Mouse (Mus musculus) stomach, embryonic 15.5 days (tissue): Measurements from ENCODE around the gene Gsdme. TPM values are rescaled to one million over a fixed set of nuclear protein-coding genes. Genes with fewer than 3 reads are reported as not detected.

Source experiments
- ATAC-seq: fragments of 200-750 bp; cut with Nextera tagmentation; 2 replicates; pipeline ENCODE4 v1.8.0; 2017; ENCODE audit warnings: low read depth, moderate number of reproducible peaks, moderate TSS enrichment; ENCODE audit not compliant: insufficient read depth, low FRiP score
- H3K27ac ChIP-seq: fragments of 300-500 bp; sonication (generic); 2 replicates; pipeline ENCODE4 v1.5.1; 2015; ENCODE audit warnings: mild to moderate bottlenecking, inconsistent platforms
- H3K27me3 ChIP-seq: fragments of 300-500 bp; sonication (generic); replicated peaks from 2 replicates; pipeline ENCODE4 v1.6.1; 2015; ENCODE audit warnings: inconsistent platforms
- H3K36me3 ChIP-seq: fragments of 300-500 bp; sonication (generic); 2 replicates; pipeline ENCODE4 v1.6.1; 2015; ENCODE audit warnings: inconsistent platforms
- H3K4me1 ChIP-seq: fragments of 300-500 bp; sonication (generic); 2 replicates; pipeline ENCODE4 v1.6.1; 2015; ENCODE audit warnings: inconsistent platforms
- H3K4me2 ChIP-seq: fragments of 300-500 bp; sonication (generic); 2 replicates; pipeline ENCODE4 v1.6.1; 2015; ENCODE audit warnings: mild to moderate bottlenecking, inconsistent platforms
- H3K4me3 ChIP-seq: fragments of 300-500 bp; sonication (generic); replicated peaks from 2 replicates; pipeline ENCODE4 v1.5.1; 2015; ENCODE audit warnings: inconsistent platforms
- H3K9ac ChIP-seq: fragments of 300-500 bp; sonication (generic); 2 replicates; pipeline ENCODE4 v1.6.1; 2015; ENCODE audit warnings: inconsistent platforms
- H3K9me3 ChIP-seq: fragments of 300-500 bp; sonication (generic); 2 replicates; pipeline ENCODE4 v1.6.1; 2016; ENCODE audit warnings: inconsistent platforms
- WGBS: fragments of 180-500 bp; shearing (Covaris S2); methylation state at CpG from one replicate; pipeline ENCODE4 v1.1.7; 2015; 5-methylcytosine and 5-hydroxymethylcytosine counted together
- polyA plus RNA-seq: library from polyadenylated mRNA; unstranded; fragments of >200 nt; fragmentation: Nextera tagmentation; extraction: Ambion mirVana; gene quantifications from 2 replicates; pipeline ENCODE4 v1.2.1, GENCODE M21; 2015

Gene Gsdme
- polyA plus RNA-seq, 1 experiment from 2014 or later = 31.9 TPM

DNA sequence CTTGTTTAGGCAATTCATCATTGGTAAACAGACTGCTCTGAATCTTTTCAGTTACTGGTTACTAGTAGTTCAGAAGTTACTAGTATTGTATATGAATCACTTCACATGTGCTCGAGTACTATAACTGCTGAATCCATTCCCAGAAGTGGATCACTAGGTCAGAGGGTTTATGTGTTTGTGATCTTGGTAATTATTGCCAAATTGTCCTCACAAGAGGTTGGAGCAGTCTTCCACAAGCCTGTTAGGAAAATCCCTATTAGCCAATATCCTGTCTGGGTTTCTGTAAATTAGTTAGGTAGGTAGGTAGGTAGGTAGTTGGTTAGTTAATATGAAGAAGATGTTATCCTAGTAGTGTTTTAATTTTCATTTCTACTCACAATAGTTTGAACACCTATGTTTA lies 87.9 kb downstream of the Gsdme start:
- Histone ChIP-seq H3K4me3 (no peak overlapping the region), H3K27me3 (no peaks in the 10 kb centered on the region), H3K36me3 (no peaks in the 10 kb centered on the region), H3K9me3 (no peaks in the 10 kb centered on the region), H3K4me2 (no peak overlapping the region), H3K27ac (no peak overlapping the region), H3K4me1 (no peaks in the 10 kb centered on the region), H3K9ac (no peak overlapping the region)
- no peak for ATAC-seq
- WGBS = 67% methylated on average over 1 of the region's 1 CpGs

DNA sequence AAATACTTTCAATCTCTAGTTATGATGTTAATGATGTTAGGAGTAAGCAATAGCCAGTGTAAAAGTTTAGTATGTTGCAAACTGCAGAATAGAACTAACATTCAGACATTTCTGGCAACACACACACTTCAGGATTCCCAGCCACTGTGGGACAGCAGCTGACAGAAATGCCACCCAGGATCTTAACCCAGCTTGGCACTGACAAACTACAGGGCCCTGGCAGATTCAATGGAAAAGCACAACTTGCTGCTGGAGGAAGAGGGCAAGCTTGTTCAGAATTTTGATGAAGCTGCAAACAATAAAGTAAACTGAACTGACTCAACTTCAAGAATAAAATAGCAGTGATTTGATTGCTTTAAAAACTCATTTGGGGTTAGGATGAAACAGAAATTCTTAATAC lies 93.9 kb downstream of the Gsdme start:
- no peak for ATAC-seq
- Histone ChIP-seq H3K4me1 (no peaks in the 10 kb centered on the region), H3K4me3 (no peak overlapping the region)

GRCm38 (mm10) chr6:50168821-50169220 lies 94.8 kb downstream of the Gsdme start:
- H3K4me2 ChIP-seq = no peak overlapping the region
- no peaks in the 10 kb centered on the region for H3K4me1 ChIP-seq
- no peak for ATAC-seq
- 95% methylated on average over 4 of the region's 4 CpGs for WGBS
- H3K27ac ChIP-seq = no peak overlapping the region
- H3K4me3 ChIP-seq = no peak overlapping the region
- no peak overlapping the region for H3K9ac ChIP-seq
- H3K36me3 ChIP-seq = no peaks in the 10 kb centered on the region
- no peaks in the 10 kb centered on the region for H3K27me3 ChIP-seq
- H3K9me3 ChIP-seq = no peaks in the 10 kb centered on the region

More for the DNA sequence above, 93.9 kb downstream of the Gsdme start:
- no peaks in the 10 kb centered on the region for H3K27me3 ChIP-seq
- H3K9me3 ChIP-seq = no peaks in the 10 kb centered on the region
- no peaks in the 10 kb centered on the region for H3K36me3 ChIP-seq
- no peak overlapping the region for H3K4me2 ChIP-seq
- no peak overlapping the region for H3K27ac ChIP-seq
- H3K9ac ChIP-seq = no peak overlapping the region

- H3K27ac ChIP-seq = no peak overlapping the region
- H3K4me3 ChIP-seq = no peak overlapping the region
- H3K9ac ChIP-seq = no peak overlapping the region
- WGBS = 81% methylated on average over 3 of the region's 3 CpGs
- H3K36me3 ChIP-seq = no peaks in the 10 kb centered on the region
- no peaks in the 10 kb centered on the region for H3K4me1 ChIP-seq
- no peak overlapping the region for H3K4me2 ChIP-seq
- ATAC-seq = no peak
- H3K27me3 ChIP-seq = no peaks in the 10 kb centered on the region
- no peaks in the 10 kb centered on the region for H3K9me3 ChIP-seq
Measured at GRCm38 (mm10) chr6:50163013-50163412, 100.6 kb downstream of the Gsdme start.

DNA sequence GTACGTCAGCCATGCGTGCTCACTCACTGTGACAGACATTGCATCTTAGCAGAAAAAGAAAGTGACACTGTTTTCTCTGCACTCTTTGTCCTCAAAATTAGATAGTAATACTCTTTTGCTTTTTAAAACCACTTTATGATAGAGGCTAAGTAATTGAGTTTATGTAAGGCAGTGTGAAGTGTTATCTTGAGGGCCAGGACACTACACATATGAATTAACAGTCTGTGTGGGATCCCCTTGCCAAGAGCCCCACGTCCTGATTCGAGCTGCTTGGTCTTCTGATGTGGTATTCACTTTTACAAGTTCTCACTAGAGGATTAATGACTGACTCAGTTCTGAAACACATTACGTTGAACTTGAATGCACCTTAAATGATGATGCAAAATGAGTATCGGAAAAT lies 103.8 kb downstream of the Gsdme start:
- 86% methylated on average over 6 of the region's 6 CpGs for WGBS
- ATAC-seq = no peak

DNA sequence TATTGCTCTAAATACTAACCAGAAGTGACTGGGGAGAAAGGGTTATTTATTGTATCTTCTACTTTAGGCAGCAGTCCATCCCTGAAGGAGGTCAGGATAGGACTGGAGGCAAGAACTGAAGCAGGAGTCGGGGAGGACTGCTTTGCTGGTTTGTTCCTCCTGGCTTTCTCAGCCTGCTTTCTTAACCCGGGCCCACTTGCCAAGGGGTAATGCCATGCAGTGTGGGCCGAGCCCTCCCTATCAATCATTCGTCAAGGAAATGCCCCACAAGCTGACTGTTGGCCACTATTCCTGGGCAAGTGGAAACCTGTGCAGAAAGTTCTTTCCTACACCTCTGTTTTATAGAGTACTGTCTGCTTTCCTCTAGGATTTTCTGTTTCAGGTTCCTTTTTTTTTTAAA lies 114.3 kb downstream of the Gsdme start:
- no peak overlapping the region for H3K4me3 ChIP-seq
- no peak overlapping the region for H3K27ac ChIP-seq
- H3K9ac ChIP-seq = no peak overlapping the region
- no peaks in the 10 kb centered on the region for H3K27me3 ChIP-seq
- no peaks in the 10 kb centered on the region for H3K4me1 ChIP-seq
- no peaks in the 10 kb centered on the region for H3K9me3 ChIP-seq
- WGBS = 81% methylated on average over 4 of the region's 4 CpGs
- no peak overlapping the region for H3K4me2 ChIP-seq
- no peak for ATAC-seq
- H3K36me3 ChIP-seq = no peaks in the 10 kb centered on the region

More for the DNA sequence above, 103.8 kb downstream of the Gsdme start:
- Histone ChIP-seq H3K4me3 (no peak overlapping the region), H3K36me3 (no peaks in the 10 kb centered on the region), H3K9me3 (no peaks in the 10 kb centered on the region), H3K4me2 (no peak overlapping the region), H3K4me1 (no peaks in the 10 kb centered on the region), H3K27me3 (no peaks in the 10 kb centered on the region), H3K9ac (no peak overlapping the region), H3K27ac (no peak overlapping the region)

- no peak overlapping the region for H3K9ac ChIP-seq
- no peaks in the 10 kb centered on the region for H3K27me3 ChIP-seq
- no peak overlapping the region for H3K4me2 ChIP-seq
- no peak for ATAC-seq
- no peak overlapping the region for H3K27ac ChIP-seq
- H3K4me1 ChIP-seq = no peaks in the 10 kb centered on the region
- no peaks in the 10 kb centered on the region for H3K36me3 ChIP-seq
- H3K4me3 ChIP-seq = no peak overlapping the region
- H3K9me3 ChIP-seq = no peaks in the 10 kb centered on the region
Measured at GRCm38 (mm10) chr6:50146158-50146557, 117.5 kb downstream of the Gsdme start.

GRCm38 (mm10) chr6:50139526-50139925 lies 124.1 kb downstream of the Gsdme start:
- no peak overlapping the region for H3K27ac ChIP-seq
- no peak for ATAC-seq
- no peaks in the 10 kb centered on the region for H3K4me1 ChIP-seq
- 78% methylated on average over 3 of the region's 3 CpGs for WGBS
- H3K9me3 ChIP-seq = no peaks in the 10 kb centered on the region
- no peaks in the 10 kb centered on the region for H3K36me3 ChIP-seq
- H3K4me2 ChIP-seq = no peak overlapping the region
- no peak overlapping the region for H3K9ac ChIP-seq
- H3K4me3 ChIP-seq = no peak overlapping the region
- H3K27me3 ChIP-seq = no peaks in the 10 kb centered on the region

Other genes with a start within 250 kb of the Gsdme start
- gene Mpp6, start 153.6 kb downstream of the Gsdme start, polyA plus RNA-seq = 56.2 and 59.0 TPM in 2 replicates
- gene Osbpl3, start 192.3 kb upstream of the Gsdme start, polyA plus RNA-seq = 12.0 and 12.4 TPM in 2 replicates